Mouse (Mus musculus) ES-E14 (cell line): ENCODE data around the gene Grm4.

ENCODE experiments used
- CHD2 ChIP-seq: IDR thresholded peaks from 2 replicates; pipeline ENCODE4 v1.6.1; 2014; ENCODE audit warnings: mild to moderate bottlenecking, low read depth, low read length, inconsistent platforms
- HCFC1 ChIP-seq: IDR thresholded peaks from 2 replicates; pipeline ENCODE4 v1.6.1; 2012; ENCODE audit warnings: low read length, inconsistent platforms, borderline replicate concordance; ENCODE audit not compliant: insufficient read depth
- ZC3H11A ChIP-seq: IDR thresholded peaks from 2 replicates; pipeline ENCODE4 v1.6.1; 2012; ENCODE audit warnings: low read depth, mild to moderate bottlenecking, inconsistent platforms, low read length, borderline replicate concordance
- ZNF384 ChIP-seq: IDR thresholded peaks from 2 replicates; pipeline ENCODE4 v1.6.1; 2012; ENCODE audit warnings: low read depth, low read length, inconsistent platforms

- TF ChIP-seq HCFC1 (no peak), CHD2 (no peak), ZC3H11A (no peak), ZNF384 (no peak)
Measured at GRCm38 (mm10) chr17:27505221-27505881, 15.9 kb downstream of the Grm4 start.
